Mouse (Mus musculus) right cerebral cortex, postnatal 10 days (tissue): ENCODE measurements around the gene Ppp1r1c.

Experiments
- DNase-seq, 2 experiments: peaks; one replicate each; pipeline ENCODE4 v3.0.0; 2021; ENCODE audit warnings: low spot score in 2 of 2

The Ppp1r1c gene

GRCm38 (mm10) chr2:79865275-79865999 is 157.9 kb downstream of the Ppp1r1c start:
- DNase-seq: peak in 1 of 2 experiments; percentile 33
